Mouse (Mus musculus) heart, adult 2 months (tissue): ENCODE measurements around the gene Chd9.

Source experiments
- CTCF ChIP-seq: fragments of 200-600 bp; IDR thresholded peaks from 2 replicates; pipeline ENCODE4 v1.8.1; 2022; ENCODE audit warnings: antibody characterized with exemption, mild to moderate bottlenecking, moderate library complexity
- EP300 ChIP-seq: fragments of 200-500 bp; IDR thresholded peaks from 2 replicates; pipeline ENCODE4 v1.6.1; 2011; ENCODE audit warnings: low read depth, low read length, control low read depth; ENCODE audit not compliant: insufficient read depth
- POLR2A ChIP-seq: fragments of 200-500 bp; IDR thresholded peaks from 2 replicates; pipeline ENCODE4 v1.6.1; 2011; ENCODE audit warnings: mild to moderate bottlenecking, low read depth, low read length, control low read depth; ENCODE audit not compliant: insufficient read depth

DNA sequence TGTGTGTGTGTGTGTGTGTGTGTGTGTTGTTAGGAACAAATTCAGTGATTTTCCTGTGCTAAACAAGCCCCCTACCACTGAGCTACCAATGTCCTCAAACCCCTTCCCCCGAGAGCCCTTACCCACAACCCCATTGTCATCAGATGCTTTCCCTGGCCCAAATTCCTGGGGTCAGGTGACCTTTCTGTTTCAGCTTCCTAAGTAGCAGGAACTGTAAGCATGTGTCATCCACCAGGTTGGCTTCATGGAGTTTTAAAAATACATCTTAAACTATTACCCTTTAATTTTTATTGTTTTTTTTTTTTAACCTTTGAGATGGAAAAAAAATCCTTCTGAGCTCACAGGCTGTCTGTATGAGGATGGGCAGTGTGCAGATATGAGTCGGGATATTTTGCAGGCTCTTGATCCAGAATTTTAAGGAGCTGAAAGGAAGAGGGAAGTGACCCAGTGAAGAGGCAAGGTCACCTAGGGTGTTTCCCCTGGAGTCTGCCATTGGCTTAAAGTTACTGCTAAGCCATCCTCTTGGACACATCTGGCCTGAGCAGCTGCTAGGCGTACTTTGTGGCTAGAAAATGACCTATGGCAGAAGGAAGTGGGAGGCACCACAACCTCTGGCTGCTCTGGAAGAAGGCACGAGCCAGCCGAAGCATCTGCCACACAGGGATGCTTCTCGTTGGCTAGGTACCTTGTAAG is 5.6 kb downstream of the Chd9 start:
- TF ChIP-seq POLR2A (no peak), CTCF (no peak), EP300 (0 out of 2 replicates have a peak, but pooled peaks have one; percentile 26)
